Mouse (Mus musculus) CD4-positive, CD25-positive, alpha-beta regulatory T cell, adult 4 months (primary cell): ENCODE results near the gene C87499. TPM values are rescaled to one million over a fixed set of nuclear protein-coding genes. Genes with fewer than 3 reads are reported as not detected.

Source experiments
- ATAC-seq: one replicate; pipeline ENCODE4 v1.8.0; 2017
- polyA plus RNA-seq, 2 experiments: library from polyadenylated mRNA; unstranded; fragments of 100-300 nt; shearing (Covaris generic); gene quantifications; one replicate each; pipeline ENCODE4 v1.2.1; 2017

Gene C87499
- polyA plus RNA-seq = not detected

GRCm38 (mm10) chr4:88634311-88634710, at the start of gene C87499:
Gene C87499, minus strand, starts transcription at chr4:88634411.
- no peak for ATAC-seq

DNA sequence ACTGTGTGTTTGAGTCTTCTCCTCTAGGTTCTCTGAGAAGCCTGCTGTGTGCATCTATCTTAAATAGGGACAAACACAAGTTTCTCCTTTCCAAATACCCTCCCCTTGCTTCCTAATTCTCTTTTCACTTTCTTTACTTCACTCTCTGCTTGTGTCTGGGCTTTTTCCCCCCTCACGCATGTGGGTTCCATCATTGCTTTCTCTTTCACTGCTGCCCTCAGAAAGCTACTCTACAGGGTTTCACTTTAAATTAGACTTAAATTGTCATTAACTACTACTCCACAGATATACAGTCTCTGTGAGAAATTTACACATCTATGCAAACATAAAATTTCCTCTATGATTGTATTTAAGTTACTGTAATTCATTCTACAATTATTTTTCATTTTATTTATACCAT, 49.6 kb upstream of the C87499 start, which contains the start of gene Ifna2:
Gene Ifna2 (minus strand): TSS at position 101 of the 400 bp plus-strand sequence.
- ATAC-seq = no peak

GRCm38 (mm10) chr4:88681353-88681752, 47.1 kb upstream of the C87499 start:
- ATAC-seq = no peak

DNA sequence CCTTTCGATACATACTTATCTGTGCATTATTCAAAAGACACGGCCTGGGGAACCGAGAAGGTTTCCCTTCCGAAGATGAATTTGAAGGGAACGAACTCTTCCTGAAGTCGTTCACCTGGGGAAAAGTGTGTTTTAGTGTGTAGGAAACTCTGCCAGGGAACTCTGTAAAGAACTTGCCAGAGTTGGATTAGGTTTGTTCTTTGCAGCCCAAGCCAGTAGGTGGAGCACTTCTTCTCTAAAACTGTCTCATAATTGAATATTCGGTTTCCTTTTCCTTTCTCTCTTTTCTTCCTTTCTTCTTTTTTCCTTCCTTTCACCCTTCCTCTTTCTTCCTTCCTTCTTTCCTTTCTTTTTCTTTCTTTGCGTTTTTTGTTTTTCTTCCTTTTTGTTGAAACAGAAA, 46.2 kb upstream of the C87499 start:
- ATAC-seq = peak; percentile 79

GRCm38 (mm10) chr4:88676824-88677223, 42.6 kb upstream of the C87499 start, which contains the start of gene Ifna16:
Gene Ifna16, minus strand, starts transcription at chr4:88676924.
- ATAC-seq = no peak

DNA sequence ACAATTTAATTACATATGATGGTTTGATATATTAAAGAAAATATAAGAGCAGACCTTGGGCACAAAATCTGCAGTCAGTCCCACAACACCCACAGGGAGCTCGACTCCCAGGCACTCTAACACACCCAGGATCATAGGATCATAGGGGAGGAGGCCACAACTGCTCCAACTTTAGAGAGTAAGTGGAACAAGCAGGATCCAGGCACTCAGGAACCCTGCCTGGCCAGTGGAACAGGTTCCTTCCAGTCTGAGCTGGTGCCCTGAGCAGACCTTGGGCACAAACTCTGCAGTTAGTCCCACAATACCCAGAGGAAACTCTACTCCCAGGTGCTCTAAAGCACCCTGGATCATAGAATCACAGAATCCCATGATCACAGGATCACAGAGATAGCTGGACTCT, 21.2 kb upstream of the C87499 start:
- no peak for ATAC-seq

DNA sequence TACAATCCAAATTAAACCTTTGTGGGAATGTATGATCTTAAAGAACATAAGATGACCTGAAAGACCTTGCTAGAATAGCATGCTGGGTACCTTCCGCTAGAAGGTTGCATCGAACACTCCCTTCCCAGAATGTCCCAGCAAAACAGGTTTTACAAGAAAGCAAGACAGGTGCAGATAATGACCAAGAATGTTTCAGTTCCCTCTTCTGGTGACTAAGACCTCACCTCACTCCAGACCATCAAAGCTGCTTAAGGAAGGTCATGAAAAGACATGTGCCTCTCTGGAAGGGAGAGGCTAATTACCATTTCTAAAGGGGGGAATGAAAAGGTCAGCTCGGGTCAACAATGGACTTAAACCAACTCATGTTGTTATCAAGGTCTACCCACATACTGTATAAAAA, 19.4 kb upstream of the C87499 start:
- ATAC-seq = no peak

DNA sequence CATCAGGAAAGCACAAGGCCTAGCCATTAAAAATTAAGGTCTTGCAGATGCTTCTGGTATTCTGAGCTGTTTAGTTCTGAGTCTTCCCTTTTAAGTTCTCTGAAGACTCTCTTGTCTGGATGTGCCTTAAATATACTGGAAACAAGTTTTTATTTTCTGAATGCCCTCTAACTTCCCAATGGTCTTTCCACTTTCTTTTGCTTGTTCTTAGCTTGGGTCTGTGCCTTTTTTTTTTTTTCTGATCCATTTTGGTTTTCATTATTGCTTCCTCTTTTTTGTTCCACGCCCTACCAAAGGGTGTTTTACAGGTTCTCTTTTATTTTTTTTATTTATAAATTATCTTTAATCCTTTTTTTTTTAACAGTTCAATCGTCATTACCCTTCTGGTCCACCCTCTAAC, 10.1 kb upstream of the C87499 start, which contains the start of gene Ifna13:
Gene Ifna13 (minus strand): TSS at position 101 of the 400 bp plus-strand sequence.
- no peak for ATAC-seq

DNA sequence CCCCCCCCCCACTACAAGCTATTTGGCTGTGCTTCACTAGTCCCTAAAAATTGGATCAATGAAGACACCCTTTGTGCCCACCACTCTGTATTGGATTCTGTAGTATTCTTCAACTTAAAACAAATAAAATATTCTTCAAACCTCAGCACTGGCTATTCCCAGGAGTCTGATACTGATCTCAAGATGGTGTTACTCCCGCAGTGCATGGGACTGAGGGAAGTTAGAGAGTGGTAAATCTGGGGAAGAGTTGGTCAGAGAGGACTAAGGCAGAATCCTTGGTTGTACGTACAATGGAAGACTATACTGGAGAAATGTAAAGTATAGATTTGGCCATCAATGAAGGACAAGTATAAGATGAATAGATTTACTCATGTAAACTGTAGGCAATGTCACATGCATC, 8.3 kb upstream of the C87499 start:
- ATAC-seq = no peak

GRCm38 (mm10) chr4:88641077-88641831, 7.0 kb upstream of the C87499 start:
- peak; percentile 93 for ATAC-seq

DNA sequence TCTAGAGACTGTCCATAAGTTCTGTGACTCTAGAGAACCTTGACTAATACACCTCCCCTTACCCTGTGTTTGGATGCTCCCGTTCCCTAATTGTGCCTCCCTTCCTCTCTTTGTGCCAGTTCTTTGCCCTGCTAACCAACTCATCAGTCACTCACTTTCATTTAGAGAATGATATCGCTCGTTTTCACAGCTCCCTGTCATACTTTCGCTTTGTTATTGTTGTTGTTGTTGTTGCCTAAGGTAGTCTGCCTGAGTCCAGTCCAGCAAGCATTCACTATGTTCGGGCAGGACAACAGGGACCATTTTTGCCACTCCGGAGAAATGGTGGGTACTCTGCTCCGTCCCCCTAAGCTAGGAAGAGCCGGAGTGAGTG, 6.5 kb upstream of the C87499 start:
- peak; percentile 68 for ATAC-seq

DNA sequence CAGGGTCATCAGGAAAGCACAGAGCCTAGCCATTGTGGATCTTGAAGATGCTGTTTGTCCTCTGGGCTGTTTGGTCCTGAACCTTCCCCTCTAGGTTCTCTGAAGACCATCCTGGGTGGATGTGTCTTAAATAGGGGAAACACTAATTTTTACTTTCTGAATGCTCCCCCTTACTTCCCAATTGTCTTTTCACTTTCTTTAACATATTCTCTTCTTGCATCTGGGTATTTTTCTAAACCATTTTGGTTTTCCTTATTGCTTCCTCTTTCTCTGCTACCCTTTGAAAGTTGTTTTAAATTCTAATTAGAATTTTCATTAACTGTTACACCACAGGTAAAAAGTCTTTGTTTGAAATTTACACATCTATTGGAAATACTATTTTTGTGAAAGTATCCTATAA, 30.9 kb downstream of the C87499 start, which contains the start of gene Ifna12:
Gene Ifna12 (minus strand): TSS at position 101 of the 400 bp plus-strand sequence.
- ATAC-seq = no peak

DNA sequence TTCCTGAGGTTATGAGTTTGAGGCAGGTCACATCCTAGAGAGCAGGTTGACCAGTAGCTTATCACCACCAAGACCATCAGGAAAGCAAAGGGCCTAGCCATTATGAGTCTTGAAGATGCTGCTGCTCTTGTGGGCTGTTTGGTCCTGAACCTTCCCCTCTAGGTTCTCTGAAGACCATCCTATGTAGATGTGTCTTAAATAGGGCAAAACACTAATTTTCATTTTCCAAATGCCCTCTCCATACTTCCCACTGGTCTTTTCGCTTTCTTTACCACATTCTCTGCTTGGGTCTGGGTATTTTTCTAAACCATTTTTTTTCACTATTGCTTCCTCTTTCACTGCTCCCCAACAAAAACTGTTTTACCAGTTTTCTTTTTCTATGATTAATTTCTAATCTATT, 41.9 kb downstream of the C87499 start, which contains the start of gene Ifna9:
Gene Ifna9 (minus strand): TSS at position 101 of the 400 bp plus-strand sequence.
- no peak for ATAC-seq

Other genes with a start within 250 kb of the C87499 start
- gene Hacd4, start 195.5 kb downstream of the C87499 start, polyA plus RNA-seq = under 1 TPM; 0.11 to 0.30 TPM
- gene Ifnb1, start 111.6 kb downstream of the C87499 start, polyA plus RNA-seq = not detected
- gene Ifna15, start 76.2 kb downstream of the C87499 start, polyA plus RNA-seq = not detected
- not detected for gene Ifna14, start 62.6 kb downstream of the C87499 start, polyA plus RNA-seq
- gene Ifna9, start 42.0 kb downstream of the C87499 start, polyA plus RNA-seq = not detected
- gene Ifna12, start 31.0 kb downstream of the C87499 start, polyA plus RNA-seq = not detected
- gene Ifna13, start 10.0 kb upstream of the C87499 start, polyA plus RNA-seq = under 1 TPM in 1 of 2 experiments, not detected in 1; 0.40 TPM
- not detected for gene Ifna16, start 42.5 kb upstream of the C87499 start, polyA plus RNA-seq
- not detected for gene Ifna2, start 49.5 kb upstream of the C87499 start, polyA plus RNA-seq
- not detected for gene Ifnab, start 56.9 kb upstream of the C87499 start, polyA plus RNA-seq
- not detected for gene Gm26566, start 87.4 kb upstream of the C87499 start, polyA plus RNA-seq
- gene Klhl9, start 88.1 kb upstream of the C87499 start, polyA plus RNA-seq = 10 to 100 TPM; 27.3 to 43.0 TPM
- not detected for gene Gm13271, start 120.5 kb upstream of the C87499 start, polyA plus RNA-seq
- under 1 TPM in 1 of 2 experiments, not detected in 1; 0.28 TPM for gene Gm13283, start 125.7 kb upstream of the C87499 start, polyA plus RNA-seq
- gene Gm13290, start 139.4 kb upstream of the C87499 start, polyA plus RNA-seq = not detected
- gene Gm13289, start 142.5 kb upstream of the C87499 start, polyA plus RNA-seq = not detected
- not detected for gene Gm13272, start 145.4 kb upstream of the C87499 start, polyA plus RNA-seq
- gene Ifnz, start 147.7 kb upstream of the C87499 start, polyA plus RNA-seq = under 1 TPM in 1 of 2 experiments, not detected in 1; 0.79 TPM
- gene Gm13276, start 151.3 kb upstream of the C87499 start, polyA plus RNA-seq = not detected
- gene Gm13277, start 154.2 kb upstream of the C87499 start, polyA plus RNA-seq = not detected
- not detected for gene Gm13278, start 157.1 kb upstream of the C87499 start, polyA plus RNA-seq
- not detected for gene Gm13275, start 160.1 kb upstream of the C87499 start, polyA plus RNA-seq
- not detected for gene Gm13279, start 163.0 kb upstream of the C87499 start, polyA plus RNA-seq
- not detected for gene Gm13285, start 165.3 kb upstream of the C87499 start, polyA plus RNA-seq
- not detected for gene Gm13287, start 168.8 kb upstream of the C87499 start, polyA plus RNA-seq
- not detected for gene Gm13288, start 171.1 kb upstream of the C87499 start, polyA plus RNA-seq
- gene Ifna7, start 181.8 kb upstream of the C87499 start, polyA plus RNA-seq = not detected
- not detected for gene Ifna11, start 185.5 kb upstream of the C87499 start, polyA plus RNA-seq
- gene Ifna6, start 193.0 kb upstream of the C87499 start, polyA plus RNA-seq = not detected
- not detected for gene Ifna5, start 201.1 kb upstream of the C87499 start, polyA plus RNA-seq
- not detected for gene Ifna4, start 207.4 kb upstream of the C87499 start, polyA plus RNA-seq
- not detected for gene Ifna1, start 215.7 kb upstream of the C87499 start, polyA plus RNA-seq
- gene Ifne, start 245.8 kb upstream of the C87499 start, polyA plus RNA-seq = not detected